Mouse (Mus musculus) heart, embryonic 16.5 days (tissue): Measurements from ENCODE around the gene Atg101. TPM values are rescaled to one million over a fixed set of nuclear protein-coding genes. Genes with fewer than 3 reads are reported as not detected.

Experiments used
- ATAC-seq: fragments of 200-750 bp; cut with Nextera tagmentation; replicated peaks from 2 replicates; pipeline ENCODE4 v1.8.0; 2017; ENCODE audit warnings: moderate number of reproducible peaks; ENCODE audit not compliant: insufficient read depth, low FRiP score; ENCODE audit errors: extremely low read depth
- H3K27ac ChIP-seq: fragments of 300-500 bp; sonication (generic); 2 replicates; pipeline ENCODE4 v1.5.1; 2014; ENCODE audit warnings: mild to moderate bottlenecking, low read length, control low read depth, moderate library complexity
- H3K27me3 ChIP-seq: fragments of 300-500 bp; sonication (generic); 2 replicates; pipeline ENCODE4 v1.6.1; 2014; ENCODE audit warnings: low read length, mixed read lengths; ENCODE audit not compliant: control insufficient read depth, insufficient read depth
- H3K36me3 ChIP-seq: fragments of 300-500 bp; sonication (generic); 2 replicates; pipeline ENCODE4 v1.6.1; 2014; ENCODE audit not compliant: control insufficient read depth, insufficient read depth
- H3K4me1 ChIP-seq: fragments of 300-500 bp; sonication (generic); 2 replicates; pipeline ENCODE4 v1.6.1; 2014; ENCODE audit warnings: low read length, mixed read lengths; ENCODE audit not compliant: control insufficient read depth, insufficient read depth
- H3K4me2 ChIP-seq: fragments of 300-500 bp; sonication (generic); 2 replicates; pipeline ENCODE4 v1.6.1; 2014; ENCODE audit warnings: low read depth, mild to moderate bottlenecking, control low read depth, low read length
- H3K4me3 ChIP-seq: fragments of 300-500 bp; sonication (generic); 2 replicates; pipeline ENCODE4 v1.5.1; 2014; ENCODE audit warnings: mild to moderate bottlenecking, control low read depth, low read length
- H3K9ac ChIP-seq: fragments of 300-500 bp; sonication (generic); 2 replicates; pipeline ENCODE4 v1.6.1; 2014; ENCODE audit warnings: low read length, control low read depth
- H3K9me3 ChIP-seq: fragments of 300-500 bp; sonication (generic); replicated peaks from 2 replicates; pipeline ENCODE4 v1.6.1; 2016; ENCODE audit warnings: low read length; ENCODE audit not compliant: control insufficient read depth
- WGBS: fragments of 180-500 bp; shearing (Covaris S2); extraction: QIAGEN DNeasy Blood & Tissue Kit; methylation state at CpG from one replicate; pipeline ENCODE4 v1.1.7; 2014; 5-methylcytosine and 5-hydroxymethylcytosine counted together
- polyA plus RNA-seq: library from polyadenylated mRNA; unstranded; fragments of >200 nt; fragmentation: Nextera tagmentation; extraction: Ambion mirVana; gene quantifications from 2 replicates; pipeline ENCODE4 v1.2.1, GENCODE M21; 2015

Gene Atg101
- polyA plus RNA-seq, 1 experiment from 2014 or later: 68.9 TPM

DNA sequence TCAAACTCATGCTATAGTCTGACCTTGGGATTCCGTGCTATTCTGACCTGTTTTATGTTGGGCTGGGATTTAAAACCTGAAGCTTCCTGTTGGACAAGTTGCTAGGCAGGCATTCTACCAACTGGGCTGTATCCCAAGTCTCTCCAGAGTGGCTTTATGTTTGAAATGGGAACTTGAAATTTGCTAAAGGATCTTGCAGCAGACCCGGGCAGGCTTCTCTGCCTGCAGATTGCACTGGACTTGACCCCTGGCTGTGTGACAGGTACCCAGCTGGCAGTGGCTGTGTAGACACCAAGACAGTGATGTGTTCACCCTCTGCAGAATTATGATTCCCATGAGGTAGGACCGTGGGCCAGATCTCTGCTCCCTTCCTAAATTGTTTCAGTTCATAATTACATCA is 7.9 kb downstream of the Atg101 start:
- no peaks in the 10 kb centered on the region for H3K4me1 ChIP-seq
- ATAC-seq: no peak

DNA sequence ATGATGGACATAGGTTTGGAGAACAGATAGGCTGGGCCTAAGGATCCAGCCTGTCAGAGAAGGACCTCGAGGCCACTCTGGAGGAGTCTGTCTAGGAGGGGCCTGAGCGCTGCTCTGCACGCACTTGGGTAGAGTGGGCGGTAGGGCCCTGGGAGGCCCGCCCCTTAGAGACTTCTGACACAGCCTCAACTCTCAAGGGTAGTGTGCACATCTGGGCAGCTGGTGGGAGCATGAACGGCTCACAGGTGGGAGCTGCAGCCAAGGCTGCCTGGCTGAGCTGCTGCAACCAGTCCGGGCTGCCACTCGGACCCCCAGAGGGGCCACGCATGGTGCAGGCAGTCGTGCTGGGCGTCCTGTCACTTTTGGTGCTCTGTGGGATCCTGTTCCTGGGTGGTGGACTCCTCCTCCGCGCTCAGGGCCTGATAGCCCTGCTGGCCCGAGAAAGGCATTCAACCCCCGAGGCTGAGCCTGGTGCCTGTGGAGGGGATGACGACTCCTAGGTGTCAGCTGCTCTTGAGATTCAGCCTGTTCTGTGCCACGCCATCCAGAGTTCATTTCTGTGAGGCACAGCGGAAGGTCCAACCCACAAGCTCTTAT is 9.1 kb downstream of the Atg101 start, which contains the start of gene 6030408B16Rik:
6030408B16Rik (plus strand) TSS at position 188 of the 597 bp plus-strand sequence.
- Histone ChIP-seq H3K36me3 (peaks cover 34% of the 10 kb centered on the region), H3K4me1 (peaks cover 3% of the 10 kb centered on the region), H3K4me3 (peak within 1 kb of the TSS; percentile 11; the same call in 1 of the 2 replicates), H3K27me3 (no peaks in the 10 kb centered on the region), H3K9ac (peak within 1 kb of the TSS; percentile 14; the same call in 1 of the 2 replicates), H3K9me3 (no peaks in the 10 kb centered on the region), H3K27ac (peak within 1 kb of the TSS; percentile 3; the same call in 1 of the 2 replicates), H3K4me2 (no peak within 1 kb of the TSS)
- 40% methylated on average over 18 of the region's 18 CpGs for WGBS
- ATAC-seq: 0 out of 2 replicates have a peak, but pooled peaks have one; percentile 19

More for the DNA sequence above, 7.9 kb downstream of the Atg101 start:
- 76% methylated on average over 3 of the region's 3 CpGs for WGBS
- Histone ChIP-seq H3K36me3 (peaks cover 40% of the 10 kb centered on the region), H3K27me3 (no peaks in the 10 kb centered on the region), H3K9me3 (no peaks in the 10 kb centered on the region), H3K27ac (no peak overlapping the region), H3K9ac (no peak overlapping the region), H3K4me3 (no peak overlapping the region), H3K4me2 (no peak overlapping the region)

DNA sequence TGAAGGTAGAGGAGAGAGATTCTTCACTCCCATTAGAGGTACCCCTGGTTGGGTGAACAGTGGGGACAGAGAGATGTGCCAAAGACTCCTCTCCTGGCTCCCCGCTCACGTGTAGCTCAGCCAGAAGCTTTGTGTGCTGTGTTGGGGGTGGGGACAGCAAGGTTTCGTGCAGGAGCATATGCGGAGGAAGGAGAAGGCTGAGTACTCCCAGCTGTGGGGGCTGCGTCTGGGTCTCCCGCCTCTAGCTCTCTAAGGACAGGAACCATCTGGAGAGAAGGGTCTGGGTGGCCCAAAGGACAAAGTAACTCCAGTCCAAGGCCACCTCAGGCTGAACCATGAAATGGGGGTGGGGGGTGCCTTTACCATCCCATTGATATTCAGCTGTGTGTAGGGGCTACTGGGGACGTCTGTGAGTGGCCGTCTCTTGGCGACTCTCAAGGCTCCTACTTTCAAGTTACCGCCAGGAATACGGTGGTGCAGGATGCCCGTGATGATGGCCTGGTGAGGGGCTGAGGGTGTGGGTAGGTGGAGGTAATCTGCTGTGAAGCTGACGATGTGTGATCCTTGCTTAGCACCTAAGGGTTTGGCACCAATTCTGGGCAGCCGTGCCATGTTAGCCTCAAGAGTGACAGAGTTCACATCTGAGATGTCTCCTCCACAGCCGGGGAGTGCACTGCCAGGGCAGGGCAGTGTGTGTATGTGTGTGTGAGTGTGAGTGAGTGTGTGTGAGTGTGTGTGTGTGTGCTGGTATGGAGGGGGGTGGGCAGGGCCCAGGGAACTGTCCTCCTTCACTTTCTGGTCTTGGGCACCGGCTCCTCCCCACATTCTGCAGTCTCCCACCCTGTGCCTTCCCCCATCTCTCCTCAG is 10.2 kb downstream of the Atg101 start:
- peaks cover 10% of the 10 kb centered on the region for H3K4me1 ChIP-seq
- ATAC-seq: 0 out of 2 replicates have a peak, but pooled peaks have one; percentile 35
- peaks cover 23% of the 10 kb centered on the region for H3K36me3 ChIP-seq
- H3K9me3 ChIP-seq: no peaks in the 10 kb centered on the region
- peak overlapping the region; percentile 14; the same call in 1 of the 2 replicates for H3K9ac ChIP-seq
- H3K4me3 ChIP-seq: 0 out of 2 replicates have a peak overlapping the region, but pooled peaks have one; percentile 11
- H3K27ac ChIP-seq: peak overlapping the region; percentile 3; the same call in 1 of the 2 replicates
- WGBS: 46% methylated on average over 16 of the region's 16 CpGs
- no peak overlapping the region for H3K4me2 ChIP-seq
- H3K27me3 ChIP-seq: no peaks in the 10 kb centered on the region

DNA sequence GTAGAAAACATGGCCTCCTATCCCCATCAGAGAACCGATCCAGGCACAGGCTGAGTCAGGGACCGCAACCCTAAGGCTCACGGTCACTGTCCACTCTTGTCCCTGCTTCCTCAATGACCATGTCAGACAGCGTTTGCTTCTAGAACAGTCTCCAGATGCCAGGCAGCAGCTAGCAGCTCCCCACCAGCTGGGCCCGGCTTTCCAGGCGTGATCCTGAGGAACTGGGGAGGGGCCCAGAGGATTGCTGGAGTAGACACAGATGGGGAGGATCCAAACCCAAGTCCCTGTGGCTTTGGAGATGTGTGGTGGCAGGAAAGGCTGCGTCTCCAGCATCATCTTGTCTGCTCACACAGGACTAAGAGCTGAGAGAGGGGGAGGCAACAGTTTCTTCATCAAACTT is 11.0 kb downstream of the Atg101 start:
- no peak overlapping the region for H3K9ac ChIP-seq
- H3K4me3 ChIP-seq: no peak overlapping the region
- H3K36me3 ChIP-seq: peaks cover 14% of the 10 kb centered on the region
- ATAC-seq: no peak
- no peaks in the 10 kb centered on the region for H3K9me3 ChIP-seq
- H3K27ac ChIP-seq: no peak overlapping the region
- no peak overlapping the region for H3K4me2 ChIP-seq
- WGBS: 62% methylated on average over 7 of the region's 7 CpGs
- no peaks in the 10 kb centered on the region for H3K27me3 ChIP-seq
- peaks cover 18% of the 10 kb centered on the region for H3K4me1 ChIP-seq

DNA sequence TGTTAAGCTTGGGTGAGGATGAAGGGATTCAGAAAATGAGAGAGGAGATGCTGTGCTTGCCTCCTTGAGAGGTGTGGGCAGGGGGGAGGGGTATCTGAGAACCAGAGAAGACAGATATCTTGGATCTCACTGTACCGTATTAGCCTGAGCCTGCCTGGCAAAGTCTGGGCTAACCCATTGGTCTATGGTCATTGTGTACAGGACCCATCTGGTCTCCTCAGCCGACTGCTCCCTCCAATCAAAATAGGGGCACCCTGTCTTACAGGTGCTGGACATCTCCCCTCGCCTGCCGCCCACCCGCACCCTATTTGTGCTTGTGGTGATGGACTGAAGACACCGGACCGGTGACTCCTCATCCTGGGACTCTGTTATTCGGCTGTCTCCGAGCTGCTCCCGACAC is 11.5 kb downstream of the Atg101 start:
- Histone ChIP-seq H3K9ac (no peak overlapping the region), H3K9me3 (no peaks in the 10 kb centered on the region), H3K27me3 (no peaks in the 10 kb centered on the region), H3K27ac (peak overlapping the region; percentile 28; the same call in 1 of the 2 replicates), H3K4me3 (no peak overlapping the region), H3K4me2 (no peak overlapping the region), H3K4me1 (peaks cover 21% of the 10 kb centered on the region), H3K36me3 (peaks cover 9% of the 10 kb centered on the region)
- no peak for ATAC-seq
- WGBS: 87% methylated on average over 10 of the region's 10 CpGs

DNA sequence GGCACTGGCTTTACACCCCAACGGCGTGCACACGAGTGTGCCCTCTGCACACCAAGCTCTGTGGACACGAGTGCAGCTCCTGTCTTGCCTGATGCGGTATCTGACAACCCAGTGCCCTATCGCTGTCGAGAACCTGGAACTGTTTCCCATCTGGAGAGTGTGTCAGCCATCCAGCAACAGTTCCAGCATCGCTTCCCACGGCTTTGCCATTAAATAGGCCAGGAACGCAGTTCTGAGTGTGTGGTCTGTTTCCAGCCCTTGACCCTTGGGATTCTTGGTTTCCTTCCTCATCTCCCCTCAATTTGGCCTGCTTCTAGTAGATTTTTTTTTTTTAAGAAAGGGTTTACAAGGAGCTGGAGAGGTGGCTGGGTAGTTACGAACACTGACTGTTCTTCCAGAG is 12.0 kb downstream of the Atg101 start:
- Histone ChIP-seq H3K4me1 (peaks cover 21% of the 10 kb centered on the region), H3K27ac (peak overlapping the region; percentile 28; the same call in 1 of the 2 replicates), H3K9ac (no peak overlapping the region), H3K4me2 (no peak overlapping the region), H3K9me3 (no peaks in the 10 kb centered on the region), H3K4me3 (no peak overlapping the region), H3K27me3 (no peaks in the 10 kb centered on the region), H3K36me3 (peaks cover 5% of the 10 kb centered on the region; the same call in 1 of the 2 replicates)
- no peak for ATAC-seq
- 72% methylated on average over 11 of the region's 11 CpGs for WGBS

DNA sequence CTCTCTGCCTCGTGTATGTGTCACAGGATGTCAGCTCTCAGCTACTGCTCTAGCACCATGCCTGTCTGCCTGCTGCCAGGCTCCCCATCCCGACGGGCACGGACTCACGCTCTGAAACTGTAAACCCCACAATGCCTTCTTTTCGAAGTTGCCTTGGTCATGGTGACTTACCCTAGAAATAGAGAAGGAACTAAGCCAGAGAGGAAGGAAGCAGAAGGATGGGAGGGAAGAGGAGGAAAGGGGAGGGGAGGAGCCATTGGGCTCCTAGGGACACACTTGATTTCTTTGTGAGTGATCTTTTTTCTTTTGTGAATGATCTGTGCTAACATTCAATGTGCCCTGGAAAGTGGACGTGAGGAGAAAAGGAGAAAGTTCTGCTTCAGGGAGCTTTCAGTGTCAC is 13.9 kb downstream of the Atg101 start:
- WGBS: 36% methylated on average over 7 of the region's 7 CpGs
- H3K27ac ChIP-seq: peak overlapping the region; percentile 10; the same call in 1 of the 2 replicates
- peak overlapping the region; percentile 31 for H3K4me2 ChIP-seq
- H3K9ac ChIP-seq: peak overlapping the region; percentile 42; the same call in 1 of the 2 replicates
- H3K4me3 ChIP-seq: no peak overlapping the region
- H3K27me3 ChIP-seq: no peaks in the 10 kb centered on the region
- no peaks in the 10 kb centered on the region for H3K36me3 ChIP-seq
- no peaks in the 10 kb centered on the region for H3K9me3 ChIP-seq
- ATAC-seq: no peak
- peaks cover 21% of the 10 kb centered on the region for H3K4me1 ChIP-seq

DNA sequence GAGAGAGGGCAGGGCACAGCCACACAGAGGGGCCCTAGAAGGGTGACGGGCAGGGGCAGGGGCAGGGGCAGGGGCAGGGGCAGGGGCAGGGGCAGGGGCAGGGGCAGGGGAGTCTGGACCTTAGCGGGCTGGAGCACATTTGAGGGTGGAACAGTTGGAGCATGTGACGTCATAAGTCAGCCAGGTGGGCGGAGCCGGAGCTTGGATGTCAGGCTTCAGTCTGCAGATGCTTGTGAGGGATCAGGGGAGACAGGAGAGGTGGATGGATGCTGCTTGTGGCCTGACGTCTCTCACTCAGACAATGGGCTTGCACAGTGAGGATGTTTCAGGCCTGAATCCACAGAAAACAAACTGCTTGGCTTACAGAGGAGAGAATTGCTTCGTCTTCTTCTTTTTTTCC is 14.5 kb downstream of the Atg101 start:
- peak overlapping the region; percentile 42; the same call in 1 of the 2 replicates for H3K9ac ChIP-seq
- ATAC-seq: no peak
- no peaks in the 10 kb centered on the region for H3K9me3 ChIP-seq
- H3K4me1 ChIP-seq: peaks cover 21% of the 10 kb centered on the region
- H3K27ac ChIP-seq: 0 out of 2 replicates have a peak overlapping the region, but pooled peaks have one; percentile 10
- WGBS: 19% methylated on average over 7 of the region's 7 CpGs
- no peak overlapping the region for H3K4me3 ChIP-seq
- H3K4me2 ChIP-seq: peak overlapping the region; percentile 31
- no peaks in the 10 kb centered on the region for H3K27me3 ChIP-seq
- no peaks in the 10 kb centered on the region for H3K36me3 ChIP-seq
